Mouse (Mus musculus) bone marrow macrophage, adult 2 months (primary cell): Measurements from ENCODE around the gene Anp32a. TPM values are rescaled to one million over a fixed set of nuclear protein-coding genes. Genes with fewer than 3 reads are reported as not detected.
A peak's percentile ranks its signal among the peaks of the same experiment; 100 is the strongest.

ENCODE experiments used
- H3K27ac ChIP-seq: 2 replicates; pipeline ENCODE4 v1.5.1; 2012; ENCODE audit warnings: low read depth, low read length; ENCODE audit not compliant: insufficient read depth
- H3K4me1 ChIP-seq: 2 replicates; pipeline ENCODE4 v1.6.1; 2012; ENCODE audit warnings: low read length; ENCODE audit not compliant: control insufficient read depth, insufficient read depth
- H3K4me3 ChIP-seq: 2 replicates; pipeline ENCODE4 v1.5.1; 2012; ENCODE audit warnings: mild to moderate bottlenecking, low read length, moderate library complexity; ENCODE audit not compliant: insufficient read depth
- CTCF ChIP-seq: IDR thresholded peaks from 2 replicates; pipeline ENCODE4 v1.5.1; 2012; ENCODE audit warnings: low read depth, mild to moderate bottlenecking, low read length, moderate library complexity
- POLR2A ChIP-seq: IDR thresholded peaks from 2 replicates; pipeline ENCODE4 v1.6.1; 2012; ENCODE audit warnings: mild to moderate bottlenecking, low read depth, low read length, borderline replicate concordance
- polyA plus RNA-seq: library from polyadenylated mRNA; stranded (reverse); fragments of >200 nt; gene quantifications from 2 replicates; pipeline ENCODE4 v1.2.4, GENCODE M21; 2012; ENCODE audit not compliant: missing spikeins, insufficient read depth, insufficient read length

Gene Anp32a
- polyA plus RNA-seq, 1 experiment: 351 TPM

DNA sequence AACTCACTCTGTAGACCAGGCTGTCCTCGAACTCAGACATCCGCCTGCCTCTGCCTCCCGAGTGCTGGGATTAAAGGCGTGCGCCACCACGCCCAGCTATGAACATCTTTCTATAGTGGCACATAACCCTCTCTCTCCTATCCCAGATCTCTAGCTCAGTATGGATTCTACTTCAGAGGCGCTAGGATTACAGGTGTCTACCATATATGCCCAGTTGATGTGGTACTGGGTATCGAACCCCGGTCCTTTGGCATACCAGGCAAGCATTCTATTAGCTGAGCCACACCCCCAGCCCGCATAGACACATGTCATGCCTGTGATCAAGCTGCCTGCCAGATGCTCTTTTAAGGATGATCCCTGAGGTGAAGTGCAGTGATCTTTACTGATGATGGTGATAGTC, 82.8 kb downstream of the Anp32a start:
- TF ChIP-seq CTCF (no peak), POLR2A (no peak)
- Histone ChIP-seq H3K4me3 (no peak overlapping the region), H3K27ac (no peak overlapping the region), H3K4me1 (peaks cover 24% of the 10 kb centered on the region)

DNA sequence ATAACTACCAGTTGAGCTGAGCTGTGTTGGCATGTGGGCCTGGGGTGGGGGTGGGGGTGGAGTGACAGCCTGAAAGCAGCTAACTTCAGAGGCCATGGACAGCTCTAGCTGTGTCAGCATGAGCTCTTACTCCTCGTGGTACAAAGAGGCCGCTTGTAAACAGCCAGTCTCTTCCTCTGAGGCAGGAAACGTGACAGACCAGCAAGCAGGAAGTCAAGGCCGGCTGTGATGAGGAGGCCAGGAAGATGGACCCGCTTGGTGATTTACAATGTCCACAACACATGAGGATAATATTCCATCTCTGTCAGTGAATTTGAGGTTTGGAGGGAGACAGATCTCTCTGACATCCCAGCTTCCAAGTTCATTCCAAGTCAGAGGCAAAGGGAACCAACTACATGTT, 84.2 kb downstream of the Anp32a start:
- TF ChIP-seq CTCF (no peak), POLR2A (no peak)
- Histone ChIP-seq H3K4me1 (peaks cover 24% of the 10 kb centered on the region), H3K27ac (peak overlapping the region; percentile 69), H3K4me3 (no peak overlapping the region)

DNA sequence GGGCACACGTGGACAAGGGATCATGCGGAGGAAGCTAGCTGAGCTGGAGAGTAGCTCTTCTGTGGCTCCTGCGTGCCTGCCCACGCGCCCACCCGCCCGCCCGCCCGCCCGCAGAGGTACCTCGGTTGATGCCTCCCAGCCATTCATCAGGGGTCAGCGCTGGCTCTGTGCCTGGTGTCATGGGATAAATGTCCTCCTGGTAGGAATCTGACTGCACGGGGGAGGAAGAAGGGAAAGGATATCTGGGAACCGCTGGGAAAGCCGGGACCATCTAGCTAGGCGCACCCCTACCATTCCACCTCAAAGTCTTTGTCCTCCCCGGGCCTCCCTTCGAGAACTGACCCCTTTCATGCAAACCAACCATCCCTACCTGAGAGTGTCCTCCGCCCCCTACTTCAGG, 84.9 kb downstream of the Anp32a start:
- Histone ChIP-seq H3K4me3 (no peak overlapping the region), H3K4me1 (peaks cover 24% of the 10 kb centered on the region), H3K27ac (no peak overlapping the region)
- TF ChIP-seq CTCF (no peak), POLR2A (no peak)

DNA sequence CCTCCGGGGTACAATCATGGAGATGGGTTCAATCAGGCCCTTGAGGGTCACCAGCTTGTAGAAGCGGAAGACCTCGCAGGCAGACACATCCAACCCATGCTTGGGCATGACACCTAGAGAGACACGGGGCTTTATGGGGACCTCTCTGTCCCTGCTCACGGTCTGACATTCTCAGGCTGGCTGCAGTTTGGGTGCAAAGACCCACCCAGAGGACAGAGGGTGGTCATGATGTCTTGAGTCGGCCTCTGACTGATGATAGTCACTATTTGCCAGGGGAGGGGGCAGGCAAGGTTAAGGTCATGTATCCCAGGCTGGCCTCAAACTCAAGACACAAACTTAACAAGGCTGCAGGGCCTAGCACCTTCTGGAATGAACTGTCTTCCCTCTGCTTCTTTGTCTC, 85.4 kb downstream of the Anp32a start:
- no peak for TF ChIP-seq POLR2A
- no peak for TF ChIP-seq CTCF
- peaks cover 24% of the 10 kb centered on the region for H3K4me1 ChIP-seq

DNA sequence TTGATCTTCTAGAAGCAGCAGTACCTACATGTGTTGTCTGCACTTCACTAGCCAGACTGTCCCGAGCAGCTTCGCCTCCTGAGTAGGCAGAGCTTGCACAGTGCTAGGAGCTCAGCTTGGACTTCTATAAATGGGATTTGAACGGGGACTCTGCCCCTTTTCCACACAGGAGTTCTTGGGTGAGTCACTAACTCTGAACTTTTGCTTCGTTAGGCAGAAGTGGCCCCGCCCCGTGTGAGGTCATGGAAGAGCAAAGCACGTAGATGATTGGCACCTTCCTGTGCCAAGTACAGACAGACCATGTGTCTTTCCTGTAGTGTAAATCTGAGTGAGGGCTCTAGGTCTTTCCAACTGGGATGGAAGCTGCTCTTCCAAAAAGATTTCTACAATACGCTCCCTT, 85.9 kb downstream of the Anp32a start:
- Histone ChIP-seq H3K27ac (no peak overlapping the region), H3K4me3 (no peak overlapping the region), H3K4me1 (peaks cover 24% of the 10 kb centered on the region)
- no peak for TF ChIP-seq CTCF
- TF ChIP-seq POLR2A: no peak

More for the DNA sequence above, 85.4 kb downstream of the Anp32a start:
- no peak overlapping the region for H3K4me3 ChIP-seq
- H3K27ac ChIP-seq: no peak overlapping the region

Other genes starting within 250 kb of the Anp32a start
- 9.8 and 10.0 TPM in 2 replicates for gene Glce, start 218.6 kb upstream of the Anp32a start, polyA plus RNA-seq
- not detected in 2 replicates for gene Spesp1, start 59.1 kb upstream of the Anp32a start, polyA plus RNA-seq
- 0.87 and 0.91 TPM in 2 replicates for gene Coro2b, start 195.8 kb downstream of the Anp32a start, polyA plus RNA-seq